26 mouse cellular contexts compared by ENCODE assay signal in genomic region chr3:144437871-144438398, GRCm38 (mm10).
DNase-seq lines count a peak whose midpoint lies in the region; ATAC-seq and TF ChIP-seq lines count a peak whose summit lies in the region.
"Had no signal": no experiment of that assay in that cellular context is flagged by ENCODE, and none has a peak within 500 bp of the region (broad histone marks: within the 10 kb centered on the region; RNA-seq: fewer than 3 reads in every experiment).

No protein-coding gene starts in this region.

- no peak overlapping the region for H3K4me2 ChIP-seq in hindbrain, embryonic 15.5 days
- no peak overlapping the region for H3K4me2 ChIP-seq in hindbrain, postnatal 0 days (ENCODE audit: low read depth, low read length)
- no peak overlapping the region for H3K4me2 ChIP-seq in midbrain, embryonic 16.5 days (ENCODE audit: low read length)
- H3K4me2 ChIP-seq in midbrain, embryonic 11.5 days, result no peak overlapping the region
- H3K4me2 ChIP-seq: forebrain, embryonic 13.5 days; heart, embryonic 11.5 days; hindbrain, embryonic 14.5 days; intestine, embryonic 15.5 days had no signal

- H3K4me1 ChIP-seq in hindbrain, embryonic 15.5 days (replicated peaks), result no peaks in the 10 kb centered on the region
- H3K4me1 ChIP-seq in hindbrain, postnatal 0 days (ENCODE audit: insufficient read depth, low read length), result no peaks in the 10 kb centered on the region
- H3K4me1 ChIP-seq in midbrain, embryonic 16.5 days (ENCODE audit: control insufficient read depth, insufficient read depth, low read length), result no peaks in the 10 kb centered on the region
- H3K4me1 ChIP-seq in midbrain, embryonic 11.5 days (ENCODE audit: control insufficient read depth, insufficient read depth, low read length), result no peaks in the 10 kb centered on the region
- H3K4me1 ChIP-seq: forebrain, embryonic 10.5 days; forebrain, embryonic 13.5 days; intestine, embryonic 15.5 days had no signal

- DNase-seq in heart, adult 11 months, result peak; percentile 73
- DNase-seq in heart, adult 8-10 months (ENCODE audit: low spot score), result no peak
- DNase-seq in hindbrain, postnatal 0 days (ENCODE audit: low spot score), result no peak
- DNase-seq in midbrain, embryonic 11.5 days (ENCODE audit: low spot score, missing footprints), result no peak
- peak; percentile 63 for DNase-seq in R1 (ENCODE audit: low read depth, low spot score)
- no peak for DNase-seq in thymus, postnatal 36 days
- DNase-seq: adrenal gland, adult 8-10 months; adrenal gland, postnatal 25 days; B cell, adult 2 months; cerebellum, adult 18-20 months; cerebellum, adult 9-10 months; cerebellum, postnatal 14 days; gastrocnemius, postnatal 36 days; heart, postnatal 10 days; heart, postnatal 4 days; kidney, adult 11 months had no signal

- 94% methylated on average over 14 of the region's 14 CpGs for WGBS in hindbrain, embryonic 15.5 days
- 93% methylated on average over 14 of the region's 14 CpGs for WGBS in hindbrain, postnatal 0 days
- 92% methylated on average over 14 of the region's 14 CpGs for WGBS in midbrain, embryonic 16.5 days
- 94% methylated on average over 14 of the region's 14 CpGs for WGBS in midbrain, embryonic 11.5 days

- no peak overlapping the region for H3K9ac ChIP-seq in hindbrain, embryonic 15.5 days
- no peak overlapping the region for H3K9ac ChIP-seq in hindbrain, postnatal 0 days (replicated peaks; ENCODE audit: low read length)
- no peak overlapping the region for H3K9ac ChIP-seq in midbrain, embryonic 16.5 days (ENCODE audit: low read depth, low read length)
- H3K9ac ChIP-seq in midbrain, embryonic 11.5 days (ENCODE audit: low read length), result no peak overlapping the region
- H3K9ac ChIP-seq: hindbrain, embryonic 14.5 days; intestine, embryonic 15.5 days had no signal

- 0 out of 2 replicates have a peak, but pooled peaks cover 5% of the 10 kb centered on the region for H3K36me3 ChIP-seq in hindbrain, embryonic 15.5 days
- H3K36me3 ChIP-seq in hindbrain, postnatal 0 days (ENCODE audit: insufficient read depth, low read length), result peaks cover 6% of the 10 kb centered on the region; the same call in 1 of the 2 replicates
- H3K36me3 ChIP-seq in midbrain, embryonic 16.5 days (ENCODE audit: control insufficient read depth, insufficient read depth, low read length), result peaks cover 4% of the 10 kb centered on the region; the same call in 1 of the 2 replicates
- H3K36me3 ChIP-seq in midbrain, embryonic 11.5 days (ENCODE audit: control insufficient read depth, insufficient read depth, low read length), result no peaks in the 10 kb centered on the region
- H3K36me3 ChIP-seq: intestine, embryonic 15.5 days had no signal

- no peak overlapping the region for H3K27ac ChIP-seq in hindbrain, embryonic 15.5 days (replicated peaks)
- no peak overlapping the region for H3K27ac ChIP-seq in hindbrain, postnatal 0 days
- H3K27ac ChIP-seq in midbrain, embryonic 16.5 days (ENCODE audit: low read length), result no peak overlapping the region
- no peak overlapping the region for H3K27ac ChIP-seq in midbrain, embryonic 11.5 days (ENCODE audit: low read depth, low read length)
- H3K27ac ChIP-seq: forebrain, embryonic 10.5 days; forebrain, embryonic 13.5 days; hindbrain, embryonic 14.5 days; intestine, embryonic 15.5 days had no signal

- no peaks in the 10 kb centered on the region for H3K9me3 ChIP-seq in hindbrain, embryonic 15.5 days
- no peaks in the 10 kb centered on the region for H3K9me3 ChIP-seq in hindbrain, postnatal 0 days (ENCODE audit: low read length)
- H3K9me3 ChIP-seq in midbrain, embryonic 16.5 days (replicated peaks; ENCODE audit: control insufficient read depth, low read length, poor library complexity, severe bottlenecking), result no peaks in the 10 kb centered on the region
- no peaks in the 10 kb centered on the region for H3K9me3 ChIP-seq in midbrain, embryonic 11.5 days (ENCODE audit: control insufficient read depth, low read length)
- H3K9me3 ChIP-seq: forebrain, embryonic 10.5 days; forebrain, embryonic 13.5 days; intestine, embryonic 15.5 days had no signal

- no peak overlapping the region for H3K4me3 ChIP-seq in hindbrain, embryonic 15.5 days
- H3K4me3 ChIP-seq in hindbrain, postnatal 0 days (ENCODE audit: low read length), result no peak overlapping the region
- H3K4me3 ChIP-seq in midbrain, embryonic 16.5 days (ENCODE audit: low read depth, low read length), result no peak overlapping the region
- H3K4me3 ChIP-seq in midbrain, embryonic 11.5 days (ENCODE audit: low read depth, low read length), result no peak overlapping the region
- H3K4me3 ChIP-seq: forebrain, embryonic 10.5 days; forebrain, embryonic 13.5 days; intestine, embryonic 15.5 days had no signal

- no peak for TF ChIP-seq CTCF in hindbrain, postnatal 0 days (IDR thresholded peaks at IDR 0.05; ENCODE audit: low read depth)

- H3K27me3 ChIP-seq in hindbrain, embryonic 15.5 days, result no peaks in the 10 kb centered on the region
- no peaks in the 10 kb centered on the region for H3K27me3 ChIP-seq in hindbrain, postnatal 0 days (ENCODE audit: insufficient read depth, low read length)
- H3K27me3 ChIP-seq in midbrain, embryonic 16.5 days (ENCODE audit: control insufficient read depth, insufficient read depth, low read depth, low read length), result no peaks in the 10 kb centered on the region
- H3K27me3 ChIP-seq in midbrain, embryonic 11.5 days (ENCODE audit: control insufficient read depth, insufficient read depth, low read length), result no peaks in the 10 kb centered on the region
- H3K27me3 ChIP-seq: CH12.LX; forebrain, embryonic 13.5 days; intestine, embryonic 15.5 days had no signal

- ATAC-seq in hindbrain, embryonic 15.5 days (ENCODE audit: low FRiP score, low read depth), result 0 out of 2 replicates have a peak, but pooled peaks have one; percentile 27
- no peak for ATAC-seq in hindbrain, postnatal 0 days
- 0 out of 2 replicates have a peak, but pooled peaks have one; percentile 25 for ATAC-seq in midbrain, embryonic 16.5 days
- ATAC-seq in midbrain, embryonic 11.5 days (ENCODE audit: low FRiP score), result no peak
- ATAC-seq: activated CD4-positive, CD25-positive, alpha-beta regulatory T cell, adult 4 months; forebrain, embryonic 13.5 days; forebrain, embryonic 16.5 days; intestine, embryonic 15.5 days had no signal

Comparison
In these comparisons a context has a peak if more than half of its experiments do, and no peak if none do; other contexts are left out.
1. DNase-seq: peak in heart, adult 11 months (single experiment) and R1 (single experiment); none in heart, adult 8-10 months (single experiment), hindbrain, postnatal 0 days (single experiment), midbrain, embryonic 11.5 days (single experiment) and thymus, postnatal 36 days (0 of 2).
2. ATAC-seq: peak in hindbrain, embryonic 15.5 days (single experiment) and midbrain, embryonic 16.5 days (single experiment); none in hindbrain, postnatal 0 days (single experiment) and midbrain, embryonic 11.5 days (single experiment).